Mouse (Mus musculus): ENCODE data around the gene Wdr4. TPM values are rescaled to one million over a fixed set of nuclear protein-coding genes. Genes with fewer than 3 reads are reported as not detected.
"Not testable (repeated sequence)": the region's sequence is repeated elsewhere in the genome, so short reads cannot be mapped to it uniquely, and the experiment has no call there.

Gene Wdr4
- 10 to 100 TPM; 29.4 to 38.2 TPM for total RNA-seq (2021)

DNA sequence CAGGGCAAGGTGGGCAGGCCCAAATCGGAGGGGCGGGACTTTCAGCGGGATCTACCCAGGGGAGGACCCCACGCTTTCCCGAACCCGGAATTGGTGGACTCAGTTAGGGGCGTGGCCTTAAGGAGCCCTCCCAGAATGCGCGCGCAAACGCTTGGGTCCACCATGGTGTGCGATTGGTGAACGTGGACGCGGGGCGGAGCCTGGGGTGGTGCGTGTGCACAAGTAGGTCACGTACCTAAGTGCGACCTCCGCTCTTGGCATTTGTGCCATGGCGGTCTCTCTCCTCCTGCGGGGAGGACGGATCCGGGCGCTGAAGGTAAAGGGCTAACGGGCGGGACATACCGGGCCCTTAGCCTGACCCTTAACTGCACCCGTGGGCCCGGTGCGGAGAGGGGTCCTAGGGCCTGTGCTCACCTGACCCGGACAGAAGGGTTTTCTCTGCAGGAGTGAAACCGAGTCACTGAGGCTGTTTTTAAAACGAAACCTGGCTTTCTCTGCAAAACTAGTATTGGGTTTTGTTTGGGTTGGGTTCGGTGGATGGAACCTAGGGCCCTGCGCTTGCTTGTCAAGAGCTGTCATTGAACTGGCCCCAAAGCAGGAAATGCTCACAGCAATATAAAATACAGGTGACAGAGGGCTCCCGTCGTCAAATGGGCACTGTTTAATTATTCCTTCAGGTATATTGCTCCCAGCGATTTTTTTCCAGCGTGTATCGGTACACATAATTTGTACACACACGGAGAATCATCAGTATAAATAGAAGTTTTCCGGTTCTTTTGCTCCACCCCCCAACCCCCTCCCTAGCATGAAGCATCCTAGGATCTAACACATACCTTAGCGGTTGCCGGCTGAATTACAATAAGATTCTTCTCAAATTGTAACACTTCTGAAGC is at the start of gene Wdr4, which contains the start of gene Ndufv3:
Gene Wdr4 (minus strand): TSS at position 35 of the 893 bp plus-strand sequence.
Gene Ndufv3 (plus strand): TSS at position 170 of the 893 bp plus-strand sequence.
- DNase-seq (ENCODE audit: extremely low spot score in 1 of 2, low spot score in 2 of 2) = peak; percentile 98 to 99
- intact Hi-C loops (cut with DNase I) = loop anchor here (2.0 to 10.0 kb wide), 2 partner anchors 139 to 505 kb away; partner anchors contain the start of gene U2af1

DNA sequence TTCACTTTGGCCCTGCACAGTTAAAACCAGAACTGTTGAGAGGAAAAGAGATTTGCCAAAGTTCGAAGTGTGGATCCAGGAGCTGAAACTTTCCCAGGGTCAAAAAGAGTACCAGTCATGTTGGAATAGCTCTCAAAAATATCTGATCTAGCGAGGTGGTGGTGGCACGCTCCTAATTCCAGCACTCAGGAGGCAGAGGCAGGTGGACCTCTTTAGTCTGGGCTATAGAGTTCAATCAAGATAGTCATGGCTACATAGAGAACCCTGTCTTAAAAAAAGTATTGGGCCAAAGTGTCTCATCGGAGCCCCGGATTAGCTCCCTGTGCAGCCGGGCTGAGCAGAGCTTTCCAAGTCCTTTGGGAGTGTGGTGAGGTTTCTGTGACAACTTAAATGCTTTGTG is 46.5 kb upstream of the Wdr4 start:
- intact Hi-C loops (cut with DNase I) = loop anchor here (5.0 kb wide), 1 partner anchor 39 kb away; no protein-coding TSS in a partner anchor
- no peak for DNase-seq (ENCODE audit: extremely low spot score in 1 of 2, low spot score in 2 of 2)

GRCm38 (mm10) chr17:31565141-31566056 is 45.6 kb upstream of the Wdr4 start:
- peak; percentile 39 to 88 for DNase-seq (ENCODE audit: extremely low spot score in 1 of 2, low spot score in 2 of 2)
- intact Hi-C loops (cut with DNase I) = loop anchor here (5.0 kb wide), 1 partner anchor 38 kb away; no protein-coding TSS in a partner anchor

GRCm38 (mm10) chr17:31564858-31565140 is 45.0 kb upstream of the Wdr4 start:
- intact Hi-C loops (cut with DNase I) = loop anchor here (5.0 kb wide), 1 partner anchor 37 kb away; no protein-coding TSS in a partner anchor
- no peak for DNase-seq (ENCODE audit: extremely low spot score in 1 of 2, low spot score in 2 of 2)

DNA sequence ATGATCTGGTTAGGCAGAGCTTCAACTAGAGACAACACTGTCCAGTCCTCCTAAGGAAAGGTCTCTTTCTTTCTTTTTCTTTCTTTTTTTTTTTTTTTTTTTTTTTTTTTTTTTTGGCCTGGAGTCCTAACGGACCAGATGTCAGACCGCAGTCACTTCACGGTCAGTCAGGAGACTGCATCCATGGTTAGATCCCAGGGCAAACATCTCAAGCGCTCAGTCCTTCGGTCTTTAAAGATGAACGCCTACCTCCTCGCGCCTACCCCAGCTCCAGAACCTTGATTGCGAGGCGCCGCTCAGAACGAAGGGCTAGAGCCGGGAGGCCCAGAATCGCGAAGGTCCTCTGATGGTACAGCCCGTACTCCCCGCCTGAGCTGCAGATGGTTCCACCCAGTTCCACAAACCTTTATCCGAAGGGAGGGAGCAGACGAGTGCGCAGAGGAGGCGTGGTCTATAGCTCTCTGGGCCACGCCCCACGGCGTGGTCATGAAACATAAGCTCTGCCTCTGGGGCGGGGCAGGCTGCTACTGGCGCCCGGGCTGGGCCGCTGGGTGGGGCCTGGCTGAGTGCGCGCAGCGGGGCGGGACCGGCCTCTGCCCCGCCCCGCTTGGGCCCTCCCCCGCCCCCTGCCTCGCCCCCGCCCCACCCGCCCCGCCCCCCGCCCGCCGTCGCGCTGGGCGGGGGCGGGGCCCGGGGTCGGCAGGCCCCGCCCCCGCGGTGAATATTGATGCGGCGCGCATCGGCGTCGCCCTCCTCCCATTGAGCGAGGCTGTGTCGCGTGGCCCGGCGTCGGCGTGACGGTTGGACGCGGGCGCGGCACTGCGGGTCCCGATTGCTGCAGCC is 44.5 kb upstream of the Wdr4 start, which contains the start of gene Pknox1:
Gene Pknox1 (plus strand): TSS at position 720 of the 843 bp plus-strand sequence.
- intact Hi-C loops (cut with DNase I) = no loop called here
- peak; percentile 98 to 99 for DNase-seq (ENCODE audit: extremely low spot score in 1 of 2, low spot score in 2 of 2)

DNA sequence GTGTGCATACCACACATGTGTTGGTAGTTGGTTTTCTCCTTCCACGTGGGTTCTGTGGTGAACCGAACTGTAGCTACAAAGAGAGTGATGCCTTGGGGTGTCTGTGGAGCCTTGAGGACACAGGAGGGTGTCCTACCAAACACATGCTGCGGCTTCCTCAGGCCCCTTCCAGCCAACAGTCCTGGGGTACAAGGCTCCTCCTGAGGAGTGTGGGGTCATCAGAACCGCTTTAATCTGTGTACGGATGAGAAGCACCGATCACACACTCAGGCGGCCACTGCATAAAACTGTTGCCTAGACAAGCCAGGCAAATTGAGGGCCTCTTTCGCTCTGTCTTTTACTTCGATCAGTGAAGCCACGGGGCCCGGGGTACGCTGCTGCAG is 43.8 kb upstream of the Wdr4 start:
- intact Hi-C loops (cut with DNase I) = no loop called here
- peak; percentile 36 to 47 for DNase-seq (ENCODE audit: extremely low spot score in 1 of 2, low spot score in 2 of 2)

DNA sequence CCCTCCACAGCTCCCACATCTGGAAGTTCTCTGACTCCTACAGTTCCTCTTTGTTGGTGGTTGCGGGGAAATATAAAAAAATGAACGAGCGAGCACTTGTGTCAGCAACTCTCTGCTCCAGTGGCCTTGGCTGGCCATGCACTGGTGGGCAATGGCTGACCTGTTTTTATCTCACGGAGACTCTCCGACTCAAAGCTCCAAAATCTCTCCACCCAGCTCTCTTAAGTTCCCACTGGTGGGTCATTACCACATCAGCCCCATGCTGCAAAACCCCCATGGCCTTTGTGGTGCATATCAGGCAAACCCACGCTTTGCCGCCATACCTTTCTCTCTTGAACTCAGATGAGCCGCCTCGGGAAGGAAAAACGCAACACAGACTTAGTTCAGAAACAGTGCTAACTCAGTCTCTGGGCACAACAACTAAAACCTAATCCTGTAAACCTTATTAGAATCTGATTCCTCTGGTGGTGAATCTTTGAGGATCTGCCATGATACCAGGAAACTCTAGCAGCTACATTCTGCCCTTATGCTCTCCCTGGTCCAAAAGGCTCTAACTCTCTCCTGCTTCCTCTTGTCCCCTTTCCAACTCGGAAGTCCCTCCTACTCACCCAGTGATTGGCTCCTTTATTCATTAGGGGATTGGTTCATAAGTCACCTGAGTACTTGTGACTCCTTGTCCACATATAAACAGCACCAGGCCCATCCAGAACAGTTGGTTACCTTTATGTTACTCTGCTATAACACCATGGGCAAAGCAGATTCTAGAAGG is 39.4 kb upstream of the Wdr4 start:
- intact Hi-C loops (cut with DNase I) = no loop called here
- no peak for DNase-seq (ENCODE audit: extremely low spot score in 1 of 2, low spot score in 2 of 2)

- no peak for DNase-seq (ENCODE audit: extremely low spot score in 1 of 2, low spot score in 2 of 2)
- intact Hi-C loops (cut with DNase I) = no loop called here
Observed at GRCm38 (mm10) chr17:31557947-31558542, 38.3 kb upstream of the Wdr4 start.

DNA sequence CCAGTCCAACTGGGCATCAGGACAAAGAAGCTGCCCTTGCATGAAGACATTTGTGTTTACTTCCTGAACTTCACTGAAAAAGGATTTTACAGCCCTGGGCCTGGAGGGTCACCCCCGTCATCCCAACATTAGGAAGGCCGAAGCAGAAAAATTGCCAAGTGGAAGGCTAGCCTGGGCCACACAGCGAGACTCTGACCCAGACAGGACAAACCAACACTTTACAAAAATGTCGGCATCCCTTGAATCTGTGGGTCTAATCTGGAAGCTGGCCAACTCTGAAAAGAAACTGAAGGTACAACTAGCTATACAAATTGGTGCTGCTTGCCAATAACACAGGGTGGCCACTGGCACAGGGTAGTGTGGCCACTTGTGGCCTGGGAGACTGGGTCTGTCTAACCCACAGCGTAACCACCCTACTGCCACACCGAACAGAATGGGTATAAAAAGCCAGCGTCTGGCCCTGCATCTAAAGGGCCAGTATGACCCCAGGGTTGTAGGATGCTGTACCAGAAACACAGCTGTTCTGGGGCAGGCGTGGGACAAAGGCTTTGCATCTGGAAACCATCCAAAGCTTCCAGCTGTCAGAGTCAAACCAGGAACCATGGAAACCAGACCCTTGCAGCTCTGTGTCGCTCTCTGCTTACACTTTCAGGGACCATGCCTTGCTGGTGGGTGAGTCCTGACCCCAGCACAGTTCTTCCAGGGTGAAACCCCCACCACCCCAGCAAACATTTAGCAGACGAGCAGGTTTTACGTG is 37.5 kb upstream of the Wdr4 start:
- intact Hi-C loops (cut with DNase I) = no loop called here
- peak in 1 of 2 experiments; percentile 56 for DNase-seq (ENCODE audit: extremely low spot score in 1 of 2, low spot score in 2 of 2)

DNA sequence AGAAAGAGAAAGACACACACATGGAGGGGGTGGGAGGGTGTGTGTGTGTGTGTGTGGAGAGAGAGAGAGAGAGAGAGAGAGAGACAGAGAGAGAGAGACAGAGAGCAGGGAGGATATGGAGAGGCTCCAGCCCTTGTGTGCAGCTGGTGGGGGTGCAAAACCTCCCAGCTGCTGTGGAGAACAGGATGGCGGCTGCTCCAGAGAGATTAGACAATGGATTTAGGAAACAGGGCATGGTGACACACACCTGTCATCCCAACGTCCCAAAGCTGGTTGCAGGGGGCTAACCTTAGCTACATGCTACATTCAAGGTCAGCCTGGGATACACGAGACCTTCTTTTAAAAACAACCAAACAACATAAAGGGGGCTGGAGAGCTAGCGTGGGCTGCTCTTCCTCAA is 36.5 kb upstream of the Wdr4 start:
- no peak for DNase-seq (ENCODE audit: extremely low spot score in 1 of 2, low spot score in 2 of 2)
- intact Hi-C loops (cut with DNase I) = no loop called here

GRCm38 (mm10) chr17:31552601-31553000 is 32.8 kb upstream of the Wdr4 start:
- intact Hi-C loops (cut with DNase I); DNase-seq (ENCODE audit: extremely low spot score in 1 of 2, low spot score in 2 of 2): not testable (repeated sequence)

DNA sequence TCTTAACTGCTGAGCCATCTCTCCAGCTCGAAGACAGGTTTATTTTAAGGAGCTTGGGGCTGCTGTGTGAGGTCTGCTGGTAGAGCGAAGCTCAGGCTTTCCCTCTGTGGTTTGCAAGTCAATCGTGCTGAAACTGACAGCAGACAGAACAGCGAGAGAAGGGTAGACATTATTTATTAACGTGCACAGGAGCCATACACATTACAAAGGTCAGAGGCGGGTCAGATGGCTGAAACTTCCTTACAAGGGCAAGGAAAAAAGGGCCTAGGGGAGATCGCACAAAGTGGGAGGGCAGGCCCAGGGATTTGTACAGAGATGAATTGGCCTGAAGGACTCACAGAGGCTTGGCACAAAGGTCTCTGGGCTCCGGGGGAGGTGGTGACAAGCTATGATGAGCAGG is 29.6 kb upstream of the Wdr4 start:
- no peak for DNase-seq (ENCODE audit: extremely low spot score in 1 of 2, low spot score in 2 of 2)
- intact Hi-C loops (cut with DNase I) = no loop called here

DNA sequence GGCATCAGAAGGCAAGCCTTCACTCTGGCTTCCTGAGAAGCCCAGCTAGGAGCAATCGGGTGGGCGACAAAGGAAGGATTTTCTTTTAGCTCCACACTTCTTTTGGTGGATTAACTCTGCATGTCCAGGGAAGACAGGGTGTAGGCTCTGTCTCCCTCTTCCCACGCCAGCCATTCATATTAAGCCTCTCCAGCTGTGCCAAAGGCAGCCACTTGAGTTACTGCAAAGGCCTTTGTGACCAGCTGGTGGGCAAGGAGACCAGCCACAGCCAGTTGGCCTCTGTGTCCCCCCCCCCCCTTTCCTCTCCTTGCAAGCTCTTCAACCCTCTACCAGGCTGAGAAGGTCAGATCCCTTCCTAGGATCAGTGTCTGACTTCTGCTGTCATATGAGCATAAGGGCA is 28.2 kb upstream of the Wdr4 start:
- intact Hi-C loops (cut with DNase I) = no loop called here
- DNase-seq (ENCODE audit: extremely low spot score in 1 of 2, low spot score in 2 of 2) = no peak

DNA sequence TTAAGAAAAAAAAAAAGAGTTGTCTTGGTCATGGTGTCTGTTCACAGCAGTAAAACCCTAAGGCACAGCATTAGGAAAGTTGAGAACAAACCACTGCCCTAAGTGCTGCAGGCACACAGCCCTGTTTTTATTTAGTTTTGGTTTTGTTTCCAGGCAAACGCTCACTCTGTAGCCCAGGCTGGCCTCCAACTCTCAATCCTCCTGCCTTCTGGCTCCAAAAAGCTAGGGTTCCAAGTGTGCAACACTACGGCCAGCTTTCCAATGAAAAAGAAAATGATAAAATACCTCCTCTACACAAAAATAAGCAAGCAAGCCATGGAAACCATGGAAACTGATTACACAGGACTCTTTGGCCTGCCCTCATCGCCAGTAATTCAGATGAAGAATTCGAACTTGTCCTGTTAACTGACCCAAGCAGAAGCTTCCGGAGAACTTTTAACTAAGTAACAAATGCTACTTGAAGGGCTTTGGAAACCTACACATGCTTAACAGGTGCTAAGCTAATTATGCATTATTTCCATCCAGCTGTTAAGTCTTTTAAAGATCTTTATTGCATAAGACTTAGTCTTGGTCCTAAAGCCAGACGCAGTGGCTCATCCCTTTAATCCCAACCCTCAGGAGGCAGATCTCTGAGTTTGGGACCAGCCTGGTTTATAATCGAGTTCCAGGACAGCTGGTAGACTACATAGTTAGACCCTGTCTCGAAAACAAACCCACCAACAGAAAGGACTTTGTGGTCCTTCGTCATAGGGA is 26.8 kb upstream of the Wdr4 start:
- intact Hi-C loops (cut with DNase I) = no loop called here
- DNase-seq (ENCODE audit: extremely low spot score in 1 of 2, low spot score in 2 of 2) = no peak

DNA sequence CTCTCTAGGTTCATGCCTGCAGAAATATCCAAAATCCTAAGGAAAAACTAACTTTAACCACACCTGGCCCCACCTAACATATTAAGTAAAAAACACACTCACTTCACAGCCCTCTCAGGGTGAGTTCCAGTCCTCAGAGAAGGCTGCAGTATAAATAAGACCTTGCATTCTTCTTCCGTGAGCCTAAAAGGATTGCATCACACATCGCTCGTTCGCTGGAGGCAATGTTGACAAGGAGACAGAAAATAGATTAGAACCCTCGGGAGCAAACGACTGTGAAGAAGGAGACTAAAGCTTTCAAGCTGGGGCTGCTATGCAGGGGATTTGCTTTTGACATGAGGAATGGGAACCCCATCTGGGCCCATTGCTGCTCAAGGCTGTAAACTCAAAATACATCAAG is 23.8 kb upstream of the Wdr4 start:
- DNase-seq (ENCODE audit: extremely low spot score in 1 of 2, low spot score in 2 of 2) = no peak
- intact Hi-C loops (cut with DNase I) = no loop called here

GRCm38 (mm10) chr17:31541460-31541831 is 21.7 kb upstream of the Wdr4 start:
- intact Hi-C loops (cut with DNase I) = no loop called here
- no peak for DNase-seq (ENCODE audit: extremely low spot score in 1 of 2, low spot score in 2 of 2)
